In the genomic region with DNA sequence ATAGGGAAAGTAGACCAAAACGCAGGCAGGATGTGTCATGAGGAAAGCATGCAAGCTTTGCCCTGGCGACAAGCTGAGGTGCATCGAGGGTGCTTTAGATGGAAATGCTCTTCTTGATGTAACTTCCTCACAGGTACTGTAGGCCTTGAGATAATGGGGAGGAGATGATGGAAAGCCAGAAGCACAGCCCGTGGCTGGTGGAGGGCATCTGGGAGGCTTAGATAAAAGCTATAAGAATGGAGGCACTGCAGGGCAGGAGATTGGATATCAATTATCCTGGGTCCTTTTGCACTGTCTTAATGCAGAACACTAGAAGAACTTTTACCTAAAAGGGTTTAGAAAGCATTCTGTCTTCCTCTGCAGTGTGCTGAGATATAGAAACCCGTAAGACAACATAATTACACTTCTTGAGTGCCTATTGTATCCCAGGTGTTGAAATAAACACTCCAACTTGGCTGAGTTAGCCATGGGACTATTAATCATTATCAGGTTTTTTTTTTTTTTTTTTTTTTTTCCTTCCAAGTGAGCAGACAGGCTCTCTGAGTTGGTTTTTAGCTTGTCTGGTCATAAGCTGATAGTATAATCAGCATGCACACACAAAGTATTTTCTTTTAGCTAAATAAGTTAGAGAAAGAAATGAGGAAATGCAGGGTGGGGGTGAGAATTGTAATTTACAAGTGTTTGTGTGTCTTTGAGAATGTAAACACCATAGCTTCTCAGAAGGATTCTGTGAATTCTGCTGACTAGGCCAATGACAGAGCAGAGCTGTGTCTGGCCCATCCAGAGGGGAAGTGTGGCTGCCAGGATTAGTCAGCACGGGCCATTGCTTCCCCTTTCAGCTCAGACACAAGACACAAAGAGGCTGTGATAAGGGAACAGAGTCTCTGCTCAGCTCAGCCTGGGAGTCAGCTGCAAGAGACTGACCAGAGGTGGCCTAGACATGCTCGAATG, we compare ENCODE assay signal across 7 mouse cellular contexts.
DNase-seq lines count a peak whose midpoint lies in the region; ATAC-seq lines count a peak whose summit lies in the region.

No protein-coding gene starts in this region.

- 47% methylated on average over 7 of the region's 7 CpGs for WGBS in intestine, embryonic 15.5 days

- intact Hi-C loops in left cerebral cortex, postnatal 4 days (cut with DNase I): no loop called here

- no peaks in the 10 kb centered on the region for H3K9me3 ChIP-seq in intestine, embryonic 15.5 days

- H3K4me2 ChIP-seq in intestine, embryonic 15.5 days (replicated peaks): no peak overlapping the region

- 0 out of 2 replicates have a peak overlapping the region, but pooled peaks have one; percentile 6 for H3K27ac ChIP-seq in intestine, embryonic 15.5 days

- H3K9ac ChIP-seq in intestine, embryonic 15.5 days: no peak overlapping the region

- DNase-seq in adrenal gland, postnatal 36 days: peak; percentile 47 to 52
- peak; percentile 66 for DNase-seq in embryo, embryonic 11 days
- DNase-seq in gastrocnemius, postnatal 25 days: peak; percentile 46
- DNase-seq in left cerebral cortex, postnatal 4 days: peak; percentile 56
- DNase-seq in mesoderm, embryonic 11.5 days (ENCODE audit: low read depth, low spot score): peak; percentile 51
- peak; percentile 48 for DNase-seq in skeletal muscle tissue, adult 2 months (ENCODE audit: low read depth, low spot score)

- no peaks in the 10 kb centered on the region for H3K36me3 ChIP-seq in intestine, embryonic 15.5 days

- peak; percentile 85 for ATAC-seq in intestine, embryonic 15.5 days

- peaks cover 4% of the 10 kb centered on the region for H3K4me1 ChIP-seq in intestine, embryonic 15.5 days (replicated peaks)

- no peaks in the 10 kb centered on the region for H3K27me3 ChIP-seq in intestine, embryonic 15.5 days (replicated peaks)

- no peak overlapping the region for H3K4me3 ChIP-seq in intestine, embryonic 15.5 days (replicated peaks)
